Mouse (Mus musculus): ENCODE data around the gene Tacc2.

GRCm38 (mm10) chr7:130535174-130535573 is 42.1 kb upstream of the Tacc2 start:
- no peak for TF ChIP-seq CTCF (IDR thresholded peaks at IDR 0.05; ENCODE audit: borderline replicate concordance, insufficient read depth, low read depth, low read length)
- TF ChIP-seq POLR2A (IDR thresholded peaks at IDR 0.05; ENCODE audit: borderline replicate concordance, insufficient read depth, low read length): no peak
